Comparison of ENCODE assay signal across 12 mouse cellular contexts in the genomic region with DNA sequence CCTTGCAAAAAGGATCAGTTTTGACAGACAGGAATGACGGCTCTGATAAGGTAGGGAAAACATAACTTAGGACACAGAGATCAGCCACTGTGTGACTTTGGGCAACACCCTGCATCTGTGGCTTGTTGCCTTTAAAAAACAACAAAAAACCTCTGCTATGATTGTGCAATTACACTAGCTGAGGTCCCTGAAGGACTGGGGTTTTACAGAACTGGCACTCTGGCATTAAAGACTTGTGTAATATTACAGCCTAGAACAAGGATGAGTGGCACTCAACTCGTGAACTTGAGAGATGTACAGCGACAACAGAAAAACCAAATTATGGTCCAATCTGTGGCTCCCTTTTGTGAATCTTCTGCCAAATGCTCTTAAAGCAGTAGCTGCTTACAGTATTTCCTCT. TPM values are rescaled to one million over a fixed set of nuclear protein-coding genes. Genes with fewer than 3 reads are reported as not detected.
DNase-seq lines count a peak whose midpoint lies in the region; ATAC-seq and TF ChIP-seq lines count a peak whose summit lies in the region.
"Had no signal": no experiment of that assay in that cellular context is flagged by ENCODE, and none has a peak within 500 bp of the region (broad histone marks: within the 10 kb centered on the region; RNA-seq: fewer than 3 reads in every experiment).

No protein-coding gene starts in this region.

- no peak for ATAC-seq in embryonic facial prominence, embryonic 13.5 days (ENCODE audit: insufficient number of reproducible peaks, insufficient read depth, low FRiP score, low TSS enrichment, low read depth)
- no peak for ATAC-seq in lung, embryonic 14.5 days (ENCODE audit: insufficient read depth)
- no peak for ATAC-seq in liver, embryonic 15.5 days (ENCODE audit: insufficient read depth)
- ATAC-seq in midbrain, embryonic 16.5 days = no peak
- ATAC-seq: forebrain, embryonic 13.5 days had no signal

- peaks cover 86% of the 10 kb centered on the region for H3K36me3 ChIP-seq in embryonic facial prominence, embryonic 13.5 days
- peaks cover 92% of the 10 kb centered on the region for H3K36me3 ChIP-seq in embryonic facial prominence, embryonic 10.5 days (replicated peaks)
- H3K36me3 ChIP-seq in lung, embryonic 14.5 days (ENCODE audit: insufficient read depth) = peaks cover 91% of the 10 kb centered on the region
- H3K36me3 ChIP-seq in liver, embryonic 15.5 days (replicated peaks) = peaks cover 83% of the 10 kb centered on the region
- peaks cover 25% of the 10 kb centered on the region for H3K36me3 ChIP-seq in midbrain, embryonic 16.5 days (ENCODE audit: control insufficient read depth, insufficient read depth, low read length)

- H3K4me3 ChIP-seq in embryonic facial prominence, embryonic 13.5 days = no peak overlapping the region
- no peak overlapping the region for H3K4me3 ChIP-seq in embryonic facial prominence, embryonic 10.5 days
- no peak overlapping the region for H3K4me3 ChIP-seq in lung, embryonic 14.5 days (ENCODE audit: low read depth, low read length)
- H3K4me3 ChIP-seq in liver, embryonic 15.5 days (replicated peaks) = no peak overlapping the region
- H3K4me3 ChIP-seq in midbrain, embryonic 16.5 days (ENCODE audit: low read depth, low read length) = no peak overlapping the region
- H3K4me3 ChIP-seq: forebrain, embryonic 13.5 days had no signal

- no peaks in the 10 kb centered on the region for H3K27me3 ChIP-seq in embryonic facial prominence, embryonic 13.5 days
- H3K27me3 ChIP-seq in embryonic facial prominence, embryonic 10.5 days (replicated peaks; ENCODE audit: low read depth, poor library complexity, severe bottlenecking) = no peaks in the 10 kb centered on the region
- no peaks in the 10 kb centered on the region for H3K27me3 ChIP-seq in lung, embryonic 14.5 days (ENCODE audit: insufficient read depth, low read length)
- H3K27me3 ChIP-seq in liver, embryonic 15.5 days = no peaks in the 10 kb centered on the region
- H3K27me3 ChIP-seq in midbrain, embryonic 16.5 days (ENCODE audit: control insufficient read depth, insufficient read depth, low read depth, low read length) = no peaks in the 10 kb centered on the region
- H3K27me3 ChIP-seq: forebrain, embryonic 13.5 days had no signal

- H3K9ac ChIP-seq in embryonic facial prominence, embryonic 13.5 days = no peak overlapping the region
- H3K9ac ChIP-seq in lung, embryonic 14.5 days = no peak overlapping the region
- H3K9ac ChIP-seq in liver, embryonic 15.5 days = no peak overlapping the region
- no peak overlapping the region for H3K9ac ChIP-seq in midbrain, embryonic 16.5 days (ENCODE audit: low read depth, low read length)
- H3K9ac ChIP-seq: forebrain, embryonic 13.5 days had no signal

- peak overlapping the region; percentile 48; the same call in 1 of the 2 replicates for H3K27ac ChIP-seq in embryonic facial prominence, embryonic 13.5 days
- no peak overlapping the region for H3K27ac ChIP-seq in embryonic facial prominence, embryonic 10.5 days (replicated peaks)
- H3K27ac ChIP-seq in lung, embryonic 14.5 days (ENCODE audit: low read depth) = no peak overlapping the region
- peak overlapping the region; percentile 51; the same call in 1 of the 2 replicates for H3K27ac ChIP-seq in liver, embryonic 15.5 days (replicated peaks)
- H3K27ac ChIP-seq in midbrain, embryonic 16.5 days (ENCODE audit: low read length) = no peak overlapping the region

- H3K4me2 ChIP-seq in embryonic facial prominence, embryonic 13.5 days = no peak overlapping the region
- H3K4me2 ChIP-seq in lung, embryonic 14.5 days = no peak overlapping the region
- H3K4me2 ChIP-seq in liver, embryonic 15.5 days = no peak overlapping the region
- H3K4me2 ChIP-seq in midbrain, embryonic 16.5 days (ENCODE audit: low read length) = no peak overlapping the region
- H3K4me2 ChIP-seq: forebrain, embryonic 13.5 days had no signal

- TF ChIP-seq CTCF in lung, embryonic 14.5 days (IDR thresholded peaks at IDR 0.05; ENCODE audit: low read depth) = no peak

- peaks cover 24% of the 10 kb centered on the region for H3K4me1 ChIP-seq in embryonic facial prominence, embryonic 13.5 days
- peaks cover 26% of the 10 kb centered on the region for H3K4me1 ChIP-seq in embryonic facial prominence, embryonic 10.5 days
- peaks cover 8% of the 10 kb centered on the region; the same call in 1 of the 2 replicates for H3K4me1 ChIP-seq in lung, embryonic 14.5 days (ENCODE audit: insufficient read depth)
- peaks cover 54% of the 10 kb centered on the region for H3K4me1 ChIP-seq in liver, embryonic 15.5 days (replicated peaks)
- peaks cover 15% of the 10 kb centered on the region for H3K4me1 ChIP-seq in midbrain, embryonic 16.5 days (ENCODE audit: control insufficient read depth, insufficient read depth, low read length)

- no peaks in the 10 kb centered on the region for H3K9me3 ChIP-seq in embryonic facial prominence, embryonic 13.5 days
- H3K9me3 ChIP-seq in embryonic facial prominence, embryonic 10.5 days = no peaks in the 10 kb centered on the region
- H3K9me3 ChIP-seq in lung, embryonic 14.5 days (ENCODE audit: low read depth, low read length) = no peaks in the 10 kb centered on the region
- H3K9me3 ChIP-seq in liver, embryonic 15.5 days (replicated peaks) = no peaks in the 10 kb centered on the region
- H3K9me3 ChIP-seq in midbrain, embryonic 16.5 days (replicated peaks; ENCODE audit: control insufficient read depth, low read length, poor library complexity, severe bottlenecking) = no peaks in the 10 kb centered on the region
- H3K9me3 ChIP-seq: forebrain, embryonic 13.5 days had no signal

- 80% methylated on average over 3 of the region's 3 CpGs for WGBS in embryonic facial prominence, embryonic 13.5 days
- WGBS in embryonic facial prominence, embryonic 10.5 days = 83% methylated on average over 3 of the region's 3 CpGs
- 74% methylated on average over 3 of the region's 3 CpGs for WGBS in lung, embryonic 14.5 days
- 66% methylated on average over 3 of the region's 3 CpGs for WGBS in liver, embryonic 15.5 days (ENCODE audit: insufficient replicate concordance)
- WGBS in midbrain, embryonic 16.5 days = 86% methylated on average over 3 of the region's 3 CpGs

- no peak for DNase-seq in embryonic facial prominence, embryonic 10.5 days (ENCODE audit: low spot score)
- peak; percentile 21 for DNase-seq in lung, embryonic 14.5 days
- DNase-seq in lung, postnatal 10 days = no peak
- DNase-seq in adipocyte (ENCODE audit: low spot score) = peak; percentile 79
- no peak for DNase-seq in layer of hippocampus, postnatal 10 days (ENCODE audit: low spot score in 2 of 2)
- DNase-seq: adrenal gland, adult 2 months; kidney, adult 2 months; layer of hippocampus, postnatal 36 days had no signal

RNA-seq across cellular contexts. Expression of gene Rpl27a, which starts 5.8 kb away (rescaled TPM):
- polyA plus RNA-seq in embryonic facial prominence, embryonic 13.5 days (2015; fragmentation: Nextera tagmentation; extraction: Ambion mirVana) = 154 and 159 TPM in 2 replicates
- polyA plus RNA-seq in embryonic facial prominence, embryonic 10.5 days (2016; fragmentation: Nextera tagmentation; extraction: Ambion mirVana) = 132 and 136 TPM in 2 replicates
- polyA plus RNA-seq in lung, embryonic 14.5 days (2014; fragmentation: Nextera tagmentation; extraction: Ambion mirVana) = 157 and 166 TPM in 2 replicates
- polyA plus RNA-seq in liver, embryonic 15.5 days (2015; fragmentation: Nextera tagmentation; extraction: Ambion mirVana) = 58.5 and 71.9 TPM in 2 replicates
- 100 to 1,000 TPM; 148 to 164 TPM for total RNA-seq in layer of hippocampus, postnatal 10 days (2021)
- polyA plus RNA-seq in midbrain, embryonic 16.5 days (2015; fragmentation: Nextera tagmentation; extraction: Ambion mirVana) = 73.6 and 75.9 TPM in 2 replicates

RNA-seq across cellular contexts. Expression of gene Trim66, which starts 16.8 kb away (rescaled TPM):
- 1.3 and 2.4 TPM in 2 replicates for polyA plus RNA-seq in embryonic facial prominence, embryonic 13.5 days (2015; fragmentation: Nextera tagmentation; extraction: Ambion mirVana)
- 0.15 and 0.22 TPM in 2 replicates for polyA plus RNA-seq in embryonic facial prominence, embryonic 10.5 days (2016; fragmentation: Nextera tagmentation; extraction: Ambion mirVana)
- 0.04 and 0.05 TPM in 2 replicates for polyA plus RNA-seq in lung, embryonic 14.5 days (2014; fragmentation: Nextera tagmentation; extraction: Ambion mirVana)
- polyA plus RNA-seq in liver, embryonic 15.5 days (2015; fragmentation: Nextera tagmentation; extraction: Ambion mirVana) = not detected in 2 replicates
- 1 to 10 TPM; 4.0 to 4.5 TPM for total RNA-seq in layer of hippocampus, postnatal 10 days (2021)
- polyA plus RNA-seq in midbrain, embryonic 16.5 days (2015; fragmentation: Nextera tagmentation; extraction: Ambion mirVana) = 1.6 and 1.7 TPM in 2 replicates

Comparison
In these comparisons a context has a peak if more than half of its experiments do, and no peak if none do; other contexts are left out.
1. H3K27ac ChIP-seq: peak in embryonic facial prominence, embryonic 13.5 days (single experiment) and liver, embryonic 15.5 days (single experiment); none in embryonic facial prominence, embryonic 10.5 days (single experiment), lung, embryonic 14.5 days (single experiment) and midbrain, embryonic 16.5 days (single experiment).
2. DNase-seq: peak in lung, embryonic 14.5 days (single experiment) and adipocyte (single experiment); none in embryonic facial prominence, embryonic 10.5 days (single experiment), lung, postnatal 10 days (single experiment) and layer of hippocampus, postnatal 10 days (0 of 2).